8 mouse cellular contexts compared by ENCODE assay signal in genomic region chr6:72260981-72261682, GRCm38 (mm10). TPM values are rescaled to one million over a fixed set of nuclear protein-coding genes. Genes with fewer than 3 reads are reported as not detected.
A peak's percentile ranks its signal among the peaks of the same experiment; 100 is the strongest.
DNase-seq lines count a peak whose midpoint lies in the region; ATAC-seq lines count a peak whose summit lies in the region.

No protein-coding gene starts in this region.

- H3K27ac ChIP-seq in embryonic facial prominence, embryonic 12.5 days, result no peak overlapping the region
- no peak overlapping the region for H3K27ac ChIP-seq in limb, embryonic 13.5 days
- H3K27ac ChIP-seq in midbrain, embryonic 16.5 days (ENCODE audit: low read length), result no peak overlapping the region

- H3K9me3 ChIP-seq in embryonic facial prominence, embryonic 12.5 days, result no peaks in the 10 kb centered on the region
- H3K9me3 ChIP-seq in limb, embryonic 13.5 days, result no peaks in the 10 kb centered on the region
- H3K9me3 ChIP-seq in midbrain, embryonic 16.5 days (replicated peaks; ENCODE audit: control insufficient read depth, low read length, poor library complexity, severe bottlenecking), result no peaks in the 10 kb centered on the region

- H3K36me3 ChIP-seq in embryonic facial prominence, embryonic 12.5 days, result no peaks in the 10 kb centered on the region
- H3K36me3 ChIP-seq in limb, embryonic 13.5 days, result no peaks in the 10 kb centered on the region
- H3K36me3 ChIP-seq in midbrain, embryonic 16.5 days (ENCODE audit: control insufficient read depth, insufficient read depth, low read length), result no peaks in the 10 kb centered on the region

- no peak overlapping the region for H3K4me2 ChIP-seq in embryonic facial prominence, embryonic 12.5 days (replicated peaks)
- H3K4me2 ChIP-seq in limb, embryonic 13.5 days (replicated peaks), result no peak overlapping the region
- peak overlapping the region; percentile 29; the same call in 1 of the 2 replicates for H3K4me2 ChIP-seq in midbrain, embryonic 16.5 days (ENCODE audit: low read length)

- no peak overlapping the region for H3K4me3 ChIP-seq in embryonic facial prominence, embryonic 12.5 days
- H3K4me3 ChIP-seq in limb, embryonic 13.5 days, result no peak overlapping the region
- H3K4me3 ChIP-seq in midbrain, embryonic 16.5 days (ENCODE audit: low read depth, low read length), result no peak overlapping the region

- peak; percentile 58 for DNase-seq in 3134 (ENCODE audit: extremely low read depth, insufficient read length, low spot score)
- DNase-seq in adrenal gland, postnatal 25 days, result peak; percentile 94
- DNase-seq in heart, adult 8-10 months (ENCODE audit: low spot score), result peak; percentile 86
- DNase-seq in kidney, adult 8-10 months, result peak; percentile 72 to 89
- DNase-seq in spleen, postnatal 10 days (ENCODE audit: low spot score in 2 of 2), result peak; percentile 86 to 95

- 32% methylated on average over 19 of the region's 19 CpGs for WGBS in embryonic facial prominence, embryonic 12.5 days
- 32% methylated on average over 19 of the region's 19 CpGs for WGBS in limb, embryonic 13.5 days
- WGBS in midbrain, embryonic 16.5 days, result 30% methylated on average over 19 of the region's 19 CpGs

- no peaks in the 10 kb centered on the region for H3K4me1 ChIP-seq in embryonic facial prominence, embryonic 12.5 days
- peaks cover 6% of the 10 kb centered on the region; the same call in 1 of the 2 replicates for H3K4me1 ChIP-seq in limb, embryonic 13.5 days
- no peaks in the 10 kb centered on the region; the same call in 1 of the 2 replicates for H3K4me1 ChIP-seq in midbrain, embryonic 16.5 days (ENCODE audit: control insufficient read depth, insufficient read depth, low read length)

- no peak overlapping the region for H3K9ac ChIP-seq in embryonic facial prominence, embryonic 12.5 days
- H3K9ac ChIP-seq in limb, embryonic 13.5 days, result no peak overlapping the region
- 0 out of 2 replicates have a peak overlapping the region, but pooled peaks have one; percentile 17 for H3K9ac ChIP-seq in midbrain, embryonic 16.5 days (ENCODE audit: low read depth, low read length)

- ATAC-seq in embryonic facial prominence, embryonic 12.5 days (ENCODE audit: insufficient number of reproducible peaks, insufficient read depth, low FRiP score, low TSS enrichment), result peak; percentile 77; the same call in 1 of the 2 replicates
- peak; percentile 89 for ATAC-seq in limb, embryonic 13.5 days (ENCODE audit: low FRiP score, low read depth)
- ATAC-seq in midbrain, embryonic 16.5 days, result peak; percentile 93

- peaks cover 3% of the 10 kb centered on the region; the same call in 1 of the 2 replicates for H3K27me3 ChIP-seq in embryonic facial prominence, embryonic 12.5 days
- H3K27me3 ChIP-seq in limb, embryonic 13.5 days, result peaks cover 3% of the 10 kb centered on the region; the same call in 1 of the 2 replicates
- H3K27me3 ChIP-seq in midbrain, embryonic 16.5 days (ENCODE audit: control insufficient read depth, insufficient read depth, low read depth, low read length), result no peaks in the 10 kb centered on the region; the same call in 1 of the 2 replicates

RNA-seq across cellular contexts. Expression of gene Atoh8, which starts 25.8 kb away (rescaled TPM):
- 2.2 and 3.3 TPM in 2 replicates for total RNA-seq in adrenal gland, postnatal 25 days (2021)
- 16.4 and 18.6 TPM in 2 replicates for polyA plus RNA-seq in embryonic facial prominence, embryonic 12.5 days (2016; fragmentation: Nextera tagmentation; extraction: Ambion mirVana)
- total RNA-seq in heart, adult 8-10 months (2022), result 10 to 100 TPM in 2 of 4 experiments, 1 to 10 TPM in 2; 9.6 to 10.9 (median 10.1) TPM
- polyA plus RNA-seq in limb, embryonic 13.5 days (2015; fragmentation: Nextera tagmentation; extraction: Ambion mirVana), result 31.5 and 32.3 TPM in 2 replicates
- 1.8 and 2.1 TPM in 2 replicates for polyA plus RNA-seq in midbrain, embryonic 16.5 days (2015; fragmentation: Nextera tagmentation; extraction: Ambion mirVana)

RNA-seq across cellular contexts. Expression of gene Sftpb, which starts 43.3 kb away (rescaled TPM):
- total RNA-seq in adrenal gland, postnatal 25 days (2021), result not detected in 2 replicates
- polyA plus RNA-seq in embryonic facial prominence, embryonic 12.5 days (2016; fragmentation: Nextera tagmentation; extraction: Ambion mirVana), result not detected in 2 replicates
- under 1 TPM in 1 of 4 experiments, not detected in 3; 0.23 TPM for total RNA-seq in heart, adult 8-10 months (2022)
- not detected in 2 replicates for polyA plus RNA-seq in limb, embryonic 13.5 days (2015; fragmentation: Nextera tagmentation; extraction: Ambion mirVana)
- 0.19 and 0.26 TPM in 2 replicates for polyA plus RNA-seq in midbrain, embryonic 16.5 days (2015; fragmentation: Nextera tagmentation; extraction: Ambion mirVana)
